Mouse (Mus musculus) testis, adult 2 months (tissue): ENCODE measurements at regions not wholly inside any gene's neighbourhood (a gene's known extent, or its start where the extent isn't known, plus 50 kb on each side); places are given as distances from the start of the nearest gene placed in this dataset.

Experiments
- H3K27ac ChIP-seq: fragments of 200-500 bp; 2 replicates; pipeline ENCODE4 v1.5.1; 2012; ENCODE audit warnings: low read depth, low read length; ENCODE audit not compliant: control insufficient read depth, insufficient read depth
- H3K27me3 ChIP-seq: fragments of 200-500 bp; 2 replicates; pipeline ENCODE4 v1.6.1; 2012; ENCODE audit warnings: mild to moderate bottlenecking, low read length, moderate library complexity; ENCODE audit not compliant: control insufficient read depth, insufficient read depth
- H3K36me3 ChIP-seq: fragments of 200-500 bp; 2 replicates; pipeline ENCODE4 v1.6.1; 2012; ENCODE audit warnings: mild to moderate bottlenecking, low read length; ENCODE audit not compliant: control insufficient read depth, insufficient read depth
- H3K4me1 ChIP-seq: fragments of 200-500 bp; 2 replicates; pipeline ENCODE4 v1.6.1; 2012; ENCODE audit warnings: low read length; ENCODE audit not compliant: control insufficient read depth, insufficient read depth
- H3K4me3 ChIP-seq: fragments of 200-500 bp; 2 replicates; pipeline ENCODE4 v1.5.1; 2012; ENCODE audit warnings: low read depth, mild to moderate bottlenecking, low read length, moderate library complexity, mixed read lengths; ENCODE audit not compliant: control insufficient read depth
- CTCF ChIP-seq: fragments of 200-500 bp; IDR thresholded peaks from 2 replicates; pipeline ENCODE4 v1.5.1; 2012; ENCODE audit warnings: low read depth, mild to moderate bottlenecking, inconsistent platforms, low read length, moderate library complexity; ENCODE audit not compliant: control insufficient read depth, insufficient read depth, insufficient replicate concordance
- POLR2A ChIP-seq: fragments of 200-500 bp; IDR thresholded peaks from 2 replicates; pipeline ENCODE4 v1.6.1; 2012; ENCODE audit warnings: low read depth, mild to moderate bottlenecking, inconsistent platforms, low read length, moderate library complexity; ENCODE audit not compliant: control insufficient read depth

- Histone ChIP-seq H3K27me3 (no peaks in the 10 kb centered on the region), H3K4me1 (peaks cover 2% of the 10 kb centered on the region), H3K4me3 (peak overlapping the region; percentile 76), H3K36me3 (no peaks in the 10 kb centered on the region), H3K27ac (peak overlapping the region; percentile 82)
- TF ChIP-seq CTCF (no peak), POLR2A (peak; percentile 80)
These were observed 86.1 kb upstream of the Arid1b start for GRCm38 (mm10) chr17:4907841-4908571.

DNA sequence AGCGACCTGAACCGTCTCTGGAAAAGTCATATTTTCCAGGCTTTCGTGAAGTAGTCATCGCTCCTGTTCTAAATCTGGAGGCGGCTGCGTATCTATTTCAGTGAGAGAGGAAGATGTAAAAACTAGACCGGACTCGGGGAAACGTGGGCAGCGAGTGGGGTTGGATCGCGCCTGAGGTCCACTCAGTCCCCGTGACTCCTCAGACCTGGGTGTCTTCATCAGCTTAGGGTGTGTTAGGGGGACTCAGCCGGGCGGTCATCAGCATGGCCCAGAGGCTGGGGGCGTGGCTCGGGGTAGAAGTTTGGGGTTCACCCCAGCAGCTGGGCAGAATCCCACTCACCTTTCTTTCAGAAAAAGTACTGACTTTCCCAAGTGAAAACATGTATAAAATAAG lies 85.6 kb upstream of the Arid1b start:
- TF ChIP-seq CTCF: no peak
- TF ChIP-seq POLR2A: no peak
- Histone ChIP-seq H3K27me3 (no peaks in the 10 kb centered on the region), H3K27ac (peak overlapping the region; percentile 82), H3K4me3 (peak overlapping the region; percentile 76), H3K36me3 (no peaks in the 10 kb centered on the region), H3K4me1 (peaks cover 2% of the 10 kb centered on the region)

DNA sequence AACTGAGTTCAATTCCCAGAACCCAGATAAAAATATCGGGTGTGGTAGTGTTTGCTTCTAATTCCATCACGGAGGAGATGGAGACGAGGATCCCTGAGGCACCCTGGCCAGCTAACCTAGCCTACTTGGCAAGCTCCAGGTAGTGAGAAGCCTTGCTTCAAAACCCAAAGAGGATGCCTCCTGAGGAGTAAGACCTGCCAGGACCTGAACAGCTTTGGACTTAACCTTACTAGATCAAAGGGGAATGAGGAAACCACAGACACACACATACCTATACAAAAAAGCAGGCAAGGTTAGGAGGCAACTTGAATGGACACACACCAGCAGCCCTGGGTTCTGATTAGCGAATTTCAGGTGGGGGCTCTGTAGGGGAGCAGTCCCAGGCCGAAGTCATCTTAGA lies 84.0 kb upstream of the Arid1b start:
- Histone ChIP-seq H3K27me3 (no peaks in the 10 kb centered on the region), H3K36me3 (no peaks in the 10 kb centered on the region), H3K27ac (no peak overlapping the region), H3K4me3 (no peak overlapping the region), H3K4me1 (peaks cover 2% of the 10 kb centered on the region)
- no peak for TF ChIP-seq CTCF
- TF ChIP-seq POLR2A: no peak

- H3K27me3 ChIP-seq: no peaks in the 10 kb centered on the region
- H3K27ac ChIP-seq: no peak overlapping the region
- no peaks in the 10 kb centered on the region for H3K36me3 ChIP-seq
- TF ChIP-seq CTCF (no peak), POLR2A (no peak)
- H3K4me1 ChIP-seq: no peaks in the 10 kb centered on the region
- H3K4me3 ChIP-seq: no peak overlapping the region
These were observed 81.1 kb upstream of the Arid1b start for GRCm38 (mm10) chr17:4913001-4913400.

DNA sequence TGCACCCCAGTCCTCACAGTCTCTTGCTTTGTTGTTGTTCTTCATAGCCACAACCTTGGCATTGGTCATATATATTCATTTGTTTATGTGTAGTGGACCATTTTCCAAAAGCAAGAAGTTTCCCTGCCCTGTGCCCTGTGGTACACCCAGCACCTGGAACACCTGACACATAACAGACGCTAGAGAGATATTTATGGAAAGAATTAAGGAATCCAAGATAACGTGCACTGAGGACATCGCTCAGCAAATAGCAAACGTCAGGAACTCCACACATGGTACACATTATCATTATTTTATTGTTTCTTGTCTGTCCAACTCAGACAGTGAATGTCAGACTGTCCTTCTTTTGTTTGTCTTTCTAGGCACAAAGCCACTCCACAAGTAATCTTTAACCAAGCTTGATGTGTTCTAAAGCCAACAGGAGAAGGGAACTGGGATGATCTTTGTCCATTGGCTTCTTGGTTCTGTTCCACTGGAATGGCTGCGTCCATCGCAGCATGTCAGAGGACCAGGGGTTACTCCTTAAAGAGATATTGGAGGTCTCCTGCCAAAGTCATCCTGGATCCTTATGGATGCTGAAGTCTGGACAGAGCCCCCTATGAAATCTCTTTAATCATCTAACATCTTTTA lies 74.2 kb upstream of the Arid1b start:
- H3K27me3 ChIP-seq: no peaks in the 10 kb centered on the region
- no peak for TF ChIP-seq CTCF
- TF ChIP-seq POLR2A: no peak
- H3K27ac ChIP-seq: no peak overlapping the region
- H3K4me3 ChIP-seq: no peak overlapping the region
- no peaks in the 10 kb centered on the region for H3K36me3 ChIP-seq
- H3K4me1 ChIP-seq: peaks cover 12% of the 10 kb centered on the region

DNA sequence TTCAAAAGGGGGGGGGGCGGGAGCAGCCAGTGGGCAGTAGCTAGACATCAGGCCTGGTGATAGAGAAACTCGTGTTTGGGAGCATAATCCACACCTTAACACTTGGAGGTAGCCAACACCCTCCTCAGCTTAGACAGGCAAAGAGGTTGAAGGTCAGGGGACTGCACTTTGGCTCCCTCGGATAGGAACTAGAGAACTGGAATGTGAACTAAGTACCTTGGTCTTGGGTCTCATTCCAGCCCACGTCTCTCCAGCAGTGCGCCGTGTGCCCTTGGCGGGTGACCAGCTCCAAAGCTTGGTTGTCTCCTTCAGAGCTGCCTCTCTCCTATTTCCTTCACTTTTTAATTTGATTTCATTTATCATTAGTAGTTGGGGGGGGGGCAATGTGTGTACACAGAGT lies 73.0 kb upstream of the Arid1b start:
- no peaks in the 10 kb centered on the region for H3K27me3 ChIP-seq
- H3K36me3 ChIP-seq: no peaks in the 10 kb centered on the region
- TF ChIP-seq CTCF: no peak
- no peak for TF ChIP-seq POLR2A
- H3K27ac ChIP-seq: no peak overlapping the region
- no peak overlapping the region for H3K4me3 ChIP-seq
- peaks cover 12% of the 10 kb centered on the region for H3K4me1 ChIP-seq

GRCm38 (mm10) chr17:4928631-4929030 lies 65.5 kb upstream of the Arid1b start:
- H3K27me3 ChIP-seq: no peaks in the 10 kb centered on the region
- no peak overlapping the region for H3K27ac ChIP-seq
- no peak overlapping the region for H3K4me3 ChIP-seq
- no peaks in the 10 kb centered on the region for H3K36me3 ChIP-seq
- TF ChIP-seq CTCF (no peak), POLR2A (no peak)
- peaks cover 2% of the 10 kb centered on the region; the same call in 1 of the 2 replicates for H3K4me1 ChIP-seq
